Mouse (Mus musculus): ENCODE data around the gene Hspb8. TPM values are rescaled to one million over a fixed set of nuclear protein-coding genes. Genes with fewer than 3 reads are reported as not detected.

Gene Hspb8
- polyA plus RNA-seq, 1 experiment: 12.8 TPM

GRCm38 (mm10) chr5:116378872-116379271, 43.8 kb downstream of the Hspb8 start:
- no peak overlapping the region for H3K4me3 ChIP-seq (ENCODE audit: insufficient read depth, low read depth, low read length)
- no peaks in the 10 kb centered on the region for H3K27me3 ChIP-seq (replicated peaks; ENCODE audit: control insufficient read depth, insufficient read depth, low read length)
- no peaks in the 10 kb centered on the region for H3K4me1 ChIP-seq (ENCODE audit: control insufficient read depth, insufficient read depth, low read length)
- H3K36me3 ChIP-seq (ENCODE audit: control insufficient read depth, insufficient read depth, low read length): no peaks in the 10 kb centered on the region
- WGBS: 53% methylated on average over 5 of the region's 5 CpGs
- TF ChIP-seq POLR2A (IDR thresholded peaks at IDR 0.05; ENCODE audit: low read depth, low read length): no peak
- TF ChIP-seq CTCF (conservative IDR thresholded peaks at IDR 0.05; ENCODE audit: insufficient read depth, insufficient read length, low read depth, low read length): no peak
- DNase-seq: no peak
- no peak overlapping the region for H3K27ac ChIP-seq (ENCODE audit: insufficient read depth, low read depth, low read length)

GRCm38 (mm10) chr5:116367923-116368322, 54.7 kb downstream of the Hspb8 start:
- no peak overlapping the region for H3K4me3 ChIP-seq (ENCODE audit: insufficient read depth, low read depth, low read length)
- no peaks in the 10 kb centered on the region for H3K27me3 ChIP-seq (replicated peaks; ENCODE audit: control insufficient read depth, insufficient read depth, low read length)
- no peak for TF ChIP-seq CTCF (conservative IDR thresholded peaks at IDR 0.05; ENCODE audit: insufficient read depth, insufficient read length, low read depth, low read length)
- no peaks in the 10 kb centered on the region for H3K36me3 ChIP-seq (ENCODE audit: control insufficient read depth, insufficient read depth, low read length)
- DNase-seq: no peak
- 74% methylated on average over 9 of the region's 9 CpGs for WGBS
- no peaks in the 10 kb centered on the region for H3K4me1 ChIP-seq (ENCODE audit: control insufficient read depth, insufficient read depth, low read length)
- H3K27ac ChIP-seq (ENCODE audit: insufficient read depth, low read depth, low read length): no peak overlapping the region

- Histone ChIP-seq H3K27me3 (replicated peaks; ENCODE audit: control insufficient read depth, insufficient read depth, low read length) (no peaks in the 10 kb centered on the region), H3K4me3 (ENCODE audit: insufficient read depth, low read depth, low read length) (no peak overlapping the region), H3K36me3 (ENCODE audit: control insufficient read depth, insufficient read depth, low read length) (no peaks in the 10 kb centered on the region), H3K4me1 (ENCODE audit: control insufficient read depth, insufficient read depth, low read length) (no peaks in the 10 kb centered on the region), H3K27ac (ENCODE audit: insufficient read depth, low read depth, low read length) (no peak overlapping the region)
- TF ChIP-seq CTCF (conservative IDR thresholded peaks at IDR 0.05; ENCODE audit: insufficient read depth, insufficient read length, low read depth, low read length) (no peak), POLR2A (IDR thresholded peaks at IDR 0.05; ENCODE audit: low read depth, low read length) (no peak)
- DNase-seq: no peak
- 42% methylated on average over 20 of the region's 20 CpGs for WGBS
These were observed 55.6 kb downstream of the Hspb8 start for GRCm38 (mm10) chr5:116366889-116367682.

DNA sequence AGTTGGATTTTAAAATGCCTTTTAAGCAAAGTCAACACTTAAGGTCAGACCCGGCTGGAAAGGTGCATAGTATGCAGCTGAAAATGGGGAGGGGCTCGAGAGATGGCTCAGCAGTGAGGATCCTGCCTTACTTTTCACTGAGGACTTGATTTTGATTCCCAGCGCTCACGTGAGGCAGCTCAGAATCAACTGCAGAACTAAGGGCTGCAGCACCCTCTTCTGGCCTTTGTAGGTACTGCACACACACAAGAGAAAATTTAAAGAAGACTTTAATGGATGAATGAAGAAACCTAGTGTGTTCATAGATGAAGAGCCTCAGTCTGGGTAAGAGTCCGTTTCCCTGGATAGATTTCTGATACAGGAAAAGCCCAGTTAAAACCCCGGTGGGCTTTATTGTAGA, 61.3 kb downstream of the Hspb8 start:
- DNase-seq: no peak
- no peak overlapping the region for H3K4me3 ChIP-seq (ENCODE audit: insufficient read depth, low read depth, low read length)
- WGBS: 81% methylated on average over 6 of the region's 6 CpGs
- H3K27me3 ChIP-seq (replicated peaks; ENCODE audit: control insufficient read depth, insufficient read depth, low read length): no peaks in the 10 kb centered on the region; the same call in 1 of the 2 replicates
- H3K36me3 ChIP-seq (ENCODE audit: control insufficient read depth, insufficient read depth, low read length): no peaks in the 10 kb centered on the region
- no peak for TF ChIP-seq POLR2A (IDR thresholded peaks at IDR 0.05; ENCODE audit: low read depth, low read length)
- no peak for TF ChIP-seq CTCF (conservative IDR thresholded peaks at IDR 0.05; ENCODE audit: insufficient read depth, insufficient read length, low read depth, low read length)
- H3K27ac ChIP-seq (ENCODE audit: insufficient read depth, low read depth, low read length): no peak overlapping the region
- no peaks in the 10 kb centered on the region for H3K4me1 ChIP-seq (ENCODE audit: control insufficient read depth, insufficient read depth, low read length)

GRCm38 (mm10) chr5:116360751-116361150, 61.9 kb downstream of the Hspb8 start:
- no peaks in the 10 kb centered on the region; the same call in 1 of the 2 replicates for H3K27me3 ChIP-seq (replicated peaks; ENCODE audit: control insufficient read depth, insufficient read depth, low read length)
- 57% methylated on average over 4 of the region's 4 CpGs for WGBS
- no peak for DNase-seq
- H3K4me1 ChIP-seq (ENCODE audit: control insufficient read depth, insufficient read depth, low read length): no peaks in the 10 kb centered on the region
- H3K4me3 ChIP-seq (ENCODE audit: insufficient read depth, low read depth, low read length): no peak overlapping the region
- H3K36me3 ChIP-seq (ENCODE audit: control insufficient read depth, insufficient read depth, low read length): no peaks in the 10 kb centered on the region
- H3K27ac ChIP-seq (ENCODE audit: insufficient read depth, low read depth, low read length): no peak overlapping the region
- TF ChIP-seq POLR2A (IDR thresholded peaks at IDR 0.05; ENCODE audit: low read depth, low read length) (no peak), CTCF (conservative IDR thresholded peaks at IDR 0.05; ENCODE audit: insufficient read depth, insufficient read length, low read depth, low read length) (no peak)

Other genes with a start within 250 kb of the Hspb8 start
- gene Ccdc60, start 133.9 kb downstream of the Hspb8 start, polyA plus RNA-seq (2012; rRNA removed): 0.08 and 0.14 TPM in 2 replicates
- 0.25 and 0.39 TPM in 2 replicates for gene Srrm4, start 169.0 kb upstream of the Hspb8 start, polyA plus RNA-seq (2012; rRNA removed)